Mouse (Mus musculus): ENCODE measurements around the gene Tpsg1. TPM values are rescaled to one million over a fixed set of nuclear protein-coding genes. Genes with fewer than 3 reads are reported as not detected.

Tpsg1 gene
- polyA plus RNA-seq, 1 experiment from 2014 or later = 0.17 TPM

DNA sequence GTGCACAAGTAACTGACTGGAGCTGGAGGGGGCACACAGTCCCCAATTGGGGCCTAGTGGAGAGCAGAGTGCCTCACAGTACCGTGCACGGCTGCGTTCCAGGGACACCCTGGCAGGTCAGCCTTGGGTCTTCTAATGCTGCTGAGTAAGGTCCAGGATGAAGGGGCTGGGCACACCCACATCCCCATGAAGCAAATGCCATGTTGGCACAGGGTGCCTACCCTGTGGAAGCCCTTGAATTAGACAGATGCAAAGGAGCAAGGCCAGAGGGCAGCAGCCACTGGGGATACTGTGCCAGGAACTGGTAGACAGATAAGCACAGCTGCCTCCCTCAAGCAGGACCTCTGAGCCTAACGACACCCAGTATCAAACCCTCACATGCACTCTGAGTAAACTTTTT lies 25.5 kb downstream of the Tpsg1 start:
- H3K4me3 ChIP-seq (ENCODE audit: low read depth, low read length) = no peak overlapping the region
- no peak for TF ChIP-seq EP300 (IDR thresholded peaks at IDR 0.05)
- no peak for TF ChIP-seq CTCF (IDR thresholded peaks at IDR 0.05)
- no peak overlapping the region for H3K9ac ChIP-seq (replicated peaks; ENCODE audit: low read depth)
- H3K27me3 ChIP-seq (replicated peaks; ENCODE audit: insufficient read depth, low read length) = no peaks in the 10 kb centered on the region
- no peak overlapping the region for H3K4me2 ChIP-seq (replicated peaks; ENCODE audit: low read depth, low read length)
- no peaks in the 10 kb centered on the region for H3K36me3 ChIP-seq (ENCODE audit: insufficient read depth, low read length)
- H3K9me3 ChIP-seq (ENCODE audit: low read length) = no peaks in the 10 kb centered on the region
- ATAC-seq = no peak
- DNase-seq (ENCODE audit: low spot score) = no peak
- no peaks in the 10 kb centered on the region for H3K4me1 ChIP-seq (ENCODE audit: insufficient read depth, low read depth, low read length)
- WGBS = 73% methylated on average over 4 of the region's 4 CpGs
- no peak overlapping the region for H3K27ac ChIP-seq (ENCODE audit: low read length)

DNA sequence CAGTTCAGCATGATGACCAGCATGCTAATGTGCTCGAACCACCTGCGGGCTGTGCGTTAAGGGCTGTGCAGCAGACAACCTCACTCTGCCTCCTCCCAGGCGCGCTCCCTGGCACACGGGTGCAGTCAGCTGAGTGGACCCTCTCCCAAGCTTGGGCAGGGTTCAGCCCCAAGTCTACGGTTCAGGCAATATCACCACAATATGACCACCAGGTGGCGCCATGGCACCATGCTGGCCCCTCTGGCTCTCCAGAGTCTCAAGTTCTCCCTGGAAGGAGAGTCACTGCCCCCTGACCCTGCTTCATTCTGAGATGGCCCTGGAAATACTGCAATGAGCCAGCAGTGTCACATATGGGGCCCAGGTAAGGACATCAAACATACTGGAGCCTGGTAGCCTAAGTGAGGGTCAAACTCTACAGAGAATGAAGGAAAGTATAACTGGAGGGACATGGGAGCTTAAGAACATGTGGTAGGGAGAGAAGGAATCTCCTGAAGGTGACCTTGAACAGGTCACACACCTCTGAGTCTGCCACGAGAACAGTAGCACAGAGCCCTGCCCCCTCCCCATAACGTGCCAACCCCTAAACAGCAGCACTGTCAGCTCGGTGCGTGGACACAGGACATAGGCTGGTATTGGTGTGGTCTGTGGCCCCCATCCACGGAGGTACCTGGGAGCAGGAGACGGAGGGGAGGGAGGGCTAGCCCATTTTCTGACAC lies 28.9 kb downstream of the Tpsg1 start:
- Histone ChIP-seq H3K4me1 (ENCODE audit: insufficient read depth, low read depth, low read length) (no peaks in the 10 kb centered on the region), H3K4me2 (replicated peaks; ENCODE audit: low read depth, low read length) (no peak overlapping the region), H3K9me3 (ENCODE audit: low read length) (no peaks in the 10 kb centered on the region), H3K27ac (ENCODE audit: low read length) (no peak overlapping the region), H3K27me3 (replicated peaks; ENCODE audit: insufficient read depth, low read length) (no peaks in the 10 kb centered on the region), H3K4me3 (ENCODE audit: low read depth, low read length) (no peak overlapping the region), H3K36me3 (ENCODE audit: insufficient read depth, low read length) (no peaks in the 10 kb centered on the region), H3K9ac (replicated peaks; ENCODE audit: low read depth) (no peak overlapping the region)
- DNase-seq (ENCODE audit: low spot score) (peak; percentile 73), ATAC-seq (peak; percentile 50; the same call in 1 of the 2 replicates)
- WGBS = 31% methylated on average over 14 of the region's 14 CpGs
- TF ChIP-seq CTCF (IDR thresholded peaks at IDR 0.05) = peak; percentile 97
- TF ChIP-seq EP300 (IDR thresholded peaks at IDR 0.05) = no peak

DNA sequence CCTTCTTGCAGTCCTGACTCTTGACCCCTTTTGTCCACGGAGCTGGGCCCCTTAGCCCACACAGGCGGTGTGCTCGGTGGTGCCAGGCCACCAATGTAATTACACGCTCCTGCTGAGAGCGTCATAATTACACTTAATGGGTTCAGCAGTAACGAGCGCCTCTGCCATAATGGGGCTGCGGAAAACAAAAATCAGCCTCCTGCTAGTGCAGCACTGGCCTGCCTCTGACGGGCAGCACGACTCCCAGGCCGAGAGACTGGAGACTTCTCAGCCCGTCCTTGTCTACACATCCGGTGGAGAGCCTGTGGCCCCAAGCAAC lies 29.4 kb downstream of the Tpsg1 start:
- no peak for TF ChIP-seq CTCF (IDR thresholded peaks at IDR 0.05)
- no peak for TF ChIP-seq EP300 (IDR thresholded peaks at IDR 0.05)
- Histone ChIP-seq H3K4me2 (replicated peaks; ENCODE audit: low read depth, low read length) (no peak overlapping the region), H3K36me3 (ENCODE audit: insufficient read depth, low read length) (no peaks in the 10 kb centered on the region), H3K4me1 (ENCODE audit: insufficient read depth, low read depth, low read length) (no peaks in the 10 kb centered on the region), H3K4me3 (ENCODE audit: low read depth, low read length) (no peak overlapping the region), H3K27ac (ENCODE audit: low read length) (no peak overlapping the region), H3K9ac (replicated peaks; ENCODE audit: low read depth) (no peak overlapping the region), H3K27me3 (replicated peaks; ENCODE audit: insufficient read depth, low read length) (no peaks in the 10 kb centered on the region), H3K9me3 (ENCODE audit: low read length) (no peaks in the 10 kb centered on the region)
- no peak for DNase-seq (ENCODE audit: low spot score)
- 65% methylated on average over 13 of the region's 13 CpGs for WGBS
- ATAC-seq = no peak

DNA sequence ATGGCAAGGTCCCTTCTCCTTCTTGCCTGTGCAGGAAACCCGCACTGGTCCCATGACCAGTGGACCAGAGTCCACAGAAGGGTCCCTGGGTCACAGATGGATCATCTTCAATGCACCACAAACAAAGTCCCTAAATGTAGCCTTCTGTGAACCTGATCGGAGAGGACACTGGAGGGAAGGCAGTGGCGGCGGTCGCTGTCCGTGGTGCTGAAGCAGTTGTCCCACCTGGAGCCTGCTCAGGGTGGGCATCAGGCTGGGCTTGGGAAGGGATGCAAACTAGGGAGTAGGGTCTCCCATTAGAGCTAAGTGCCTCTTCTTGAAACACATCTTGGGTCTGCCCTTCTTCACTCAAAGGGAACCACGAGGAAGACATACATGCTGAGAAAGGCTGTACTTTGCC lies 31.4 kb downstream of the Tpsg1 start:
- no peak for TF ChIP-seq CTCF (IDR thresholded peaks at IDR 0.05)
- TF ChIP-seq EP300 (IDR thresholded peaks at IDR 0.05) = no peak
- Histone ChIP-seq H3K9ac (replicated peaks; ENCODE audit: low read depth) (no peak overlapping the region), H3K36me3 (ENCODE audit: insufficient read depth, low read length) (no peaks in the 10 kb centered on the region), H3K4me2 (replicated peaks; ENCODE audit: low read depth, low read length) (no peak overlapping the region), H3K4me3 (ENCODE audit: low read depth, low read length) (no peak overlapping the region), H3K27me3 (replicated peaks; ENCODE audit: insufficient read depth, low read length) (no peaks in the 10 kb centered on the region), H3K4me1 (ENCODE audit: insufficient read depth, low read depth, low read length) (no peaks in the 10 kb centered on the region), H3K9me3 (ENCODE audit: low read length) (no peaks in the 10 kb centered on the region), H3K27ac (ENCODE audit: low read length) (no peak overlapping the region)
- no peak for ATAC-seq
- peak; percentile 47 for DNase-seq (ENCODE audit: low spot score)
- WGBS = 3% methylated on average over 7 of the region's 7 CpGs

DNA sequence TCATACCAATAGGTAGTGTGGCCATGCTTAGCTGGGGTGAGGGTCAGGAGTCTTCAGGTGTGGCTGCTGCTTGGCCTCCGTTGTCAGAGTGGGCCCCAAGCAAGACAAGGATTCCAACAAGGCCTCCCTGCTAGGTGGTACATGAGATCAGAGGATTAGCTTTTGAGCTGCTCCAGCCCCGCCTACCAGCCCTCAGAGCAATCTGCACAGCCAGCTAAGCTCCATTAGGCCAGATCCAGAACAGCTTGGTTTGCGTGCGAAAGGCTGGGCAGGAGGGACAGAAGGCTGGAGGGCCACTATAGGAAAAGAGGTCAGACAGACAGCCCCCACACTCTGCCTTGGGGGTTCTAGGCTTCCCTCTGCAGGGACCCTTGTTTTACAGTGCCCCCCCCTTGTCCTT lies 32.4 kb downstream of the Tpsg1 start:
- Histone ChIP-seq H3K9ac (replicated peaks; ENCODE audit: low read depth) (no peak overlapping the region), H3K9me3 (ENCODE audit: low read length) (no peaks in the 10 kb centered on the region), H3K4me1 (ENCODE audit: insufficient read depth, low read depth, low read length) (no peaks in the 10 kb centered on the region), H3K27me3 (replicated peaks; ENCODE audit: insufficient read depth, low read length) (no peaks in the 10 kb centered on the region), H3K27ac (ENCODE audit: low read length) (no peak overlapping the region), H3K36me3 (ENCODE audit: insufficient read depth, low read length) (no peaks in the 10 kb centered on the region), H3K4me2 (replicated peaks; ENCODE audit: low read depth, low read length) (no peak overlapping the region), H3K4me3 (ENCODE audit: low read depth, low read length) (no peak overlapping the region)
- DNase-seq (ENCODE audit: low spot score) = no peak
- no peak for ATAC-seq
- no peak for TF ChIP-seq CTCF (IDR thresholded peaks at IDR 0.05)
- TF ChIP-seq EP300 (IDR thresholded peaks at IDR 0.05) = no peak
- 44% methylated on average over 4 of the region's 4 CpGs for WGBS

DNA sequence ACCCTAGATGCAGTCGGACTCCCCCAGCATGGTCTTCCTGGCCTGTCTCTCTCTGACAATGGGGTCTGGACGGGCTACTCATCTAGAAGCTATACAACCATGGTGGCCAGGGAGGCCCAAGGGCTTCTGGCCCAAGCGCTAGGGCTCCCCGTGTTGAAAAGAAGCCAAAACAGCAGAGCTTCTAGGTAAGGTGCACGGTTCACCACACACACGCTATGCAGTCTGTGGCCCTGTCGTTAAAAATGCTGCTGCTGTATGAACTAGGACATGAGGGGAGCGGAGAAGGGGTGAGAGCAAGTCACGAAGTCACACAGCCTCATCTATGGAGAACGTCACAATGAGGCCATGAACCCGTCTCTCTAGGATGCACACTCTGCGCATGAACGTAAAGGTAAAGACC lies 33.2 kb downstream of the Tpsg1 start:
- no peak overlapping the region for H3K4me2 ChIP-seq (replicated peaks; ENCODE audit: low read depth, low read length)
- DNase-seq (ENCODE audit: low spot score) (no peak), ATAC-seq (no peak)
- H3K27ac ChIP-seq (ENCODE audit: low read length) = no peak overlapping the region
- H3K36me3 ChIP-seq (ENCODE audit: insufficient read depth, low read length) = no peaks in the 10 kb centered on the region
- H3K9me3 ChIP-seq (ENCODE audit: low read length) = no peaks in the 10 kb centered on the region
- TF ChIP-seq EP300 (IDR thresholded peaks at IDR 0.05) (no peak), CTCF (IDR thresholded peaks at IDR 0.05) (no peak)
- 83% methylated on average over 13 of the region's 13 CpGs for WGBS
- H3K4me1 ChIP-seq (ENCODE audit: insufficient read depth, low read depth, low read length) = no peaks in the 10 kb centered on the region
- H3K27me3 ChIP-seq (replicated peaks; ENCODE audit: insufficient read depth, low read length) = no peaks in the 10 kb centered on the region
- no peak overlapping the region for H3K9ac ChIP-seq (replicated peaks; ENCODE audit: low read depth)
- H3K4me3 ChIP-seq (ENCODE audit: low read depth, low read length) = no peak overlapping the region

DNA sequence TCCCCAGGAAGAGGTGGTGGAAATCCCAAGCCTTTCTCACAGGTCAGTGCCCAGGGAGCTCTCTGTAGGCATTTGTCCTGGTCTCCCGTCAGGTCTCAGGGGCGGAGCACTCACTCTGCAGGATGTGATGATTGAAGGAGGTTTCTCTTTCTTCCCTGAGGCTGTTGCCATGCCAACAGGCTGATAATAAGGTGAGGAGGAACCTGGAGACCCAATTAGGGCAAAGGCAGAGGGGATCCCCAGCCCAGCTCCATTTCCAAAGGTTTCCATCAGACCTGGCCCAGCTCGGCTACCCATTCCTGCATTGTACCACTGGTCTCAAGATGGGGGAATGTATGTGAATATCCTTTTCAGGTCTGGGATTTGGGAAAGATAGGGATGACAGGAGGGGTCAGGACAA lies 35.1 kb downstream of the Tpsg1 start:
- Histone ChIP-seq H3K9me3 (ENCODE audit: low read length) (no peaks in the 10 kb centered on the region), H3K36me3 (ENCODE audit: insufficient read depth, low read length) (no peaks in the 10 kb centered on the region), H3K27ac (ENCODE audit: low read length) (no peak overlapping the region), H3K9ac (replicated peaks; ENCODE audit: low read depth) (no peak overlapping the region), H3K27me3 (replicated peaks; ENCODE audit: insufficient read depth, low read length) (no peaks in the 10 kb centered on the region), H3K4me3 (ENCODE audit: low read depth, low read length) (no peak overlapping the region), H3K4me2 (replicated peaks; ENCODE audit: low read depth, low read length) (no peak overlapping the region), H3K4me1 (ENCODE audit: insufficient read depth, low read depth, low read length) (no peaks in the 10 kb centered on the region)
- DNase-seq (ENCODE audit: low spot score) = no peak
- WGBS = 24% methylated on average over 3 of the region's 3 CpGs
- ATAC-seq = no peak
- TF ChIP-seq EP300 (IDR thresholded peaks at IDR 0.05) (no peak), CTCF (IDR thresholded peaks at IDR 0.05) (no peak)

Measured in lung, postnatal 0 days (tissue).